Mouse (Mus musculus): ENCODE results near the gene Slc7a14. TPM values are rescaled to one million over a fixed set of nuclear protein-coding genes. Genes with fewer than 3 reads are reported as not detected.

Slc7a14 gene
- polyA plus RNA-seq, 1 experiment = 0.01 TPM

DNA sequence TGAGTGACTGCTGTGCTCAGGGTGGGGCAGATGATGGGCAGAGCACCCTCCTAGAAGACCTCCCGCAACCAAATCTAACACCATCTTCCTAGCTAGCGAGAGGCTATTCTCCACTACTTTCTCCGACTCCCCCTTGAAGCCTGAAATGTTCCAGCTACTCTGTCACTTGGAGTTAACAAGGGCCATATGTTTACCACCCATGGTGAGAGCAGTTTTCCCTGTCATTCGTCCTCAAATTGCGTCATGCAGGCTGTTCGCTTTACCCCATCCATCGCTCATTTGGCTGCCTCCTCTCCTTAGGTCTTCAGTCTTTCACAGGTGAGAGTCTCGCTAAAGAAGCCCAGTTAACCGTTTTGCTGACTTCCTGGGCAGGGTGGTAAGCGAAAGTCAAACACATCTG is 118.8 kb downstream of the Slc7a14 start:
- H3K79me2 ChIP-seq (ENCODE audit: control insufficient read depth, insufficient read depth) = no peaks in the 10 kb centered on the region
- no peak overlapping the region for H3K4me3 ChIP-seq (ENCODE audit: insufficient read depth, poor library complexity, severe bottlenecking)
- TF ChIP-seq FOSL1 (IDR thresholded peaks at IDR 0.05; ENCODE audit: insufficient read depth, low read length, poor library complexity, severe bottlenecking) (no peak), USF1 (IDR thresholded peaks at IDR 0.05; ENCODE audit: low read depth) (no peak), CEBPB (IDR thresholded peaks at IDR 0.05; ENCODE audit: low read depth) (no peak), MYOD1 (IDR thresholded peaks at IDR 0.05; ENCODE audit: control insufficient read depth, insufficient read length, low read depth) (no peak), CTCF (IDR thresholded peaks at IDR 0.05; ENCODE audit: control insufficient read depth, insufficient read depth, insufficient read length) (no peak), MAX (IDR thresholded peaks at IDR 0.05) (no peak), MYOG (IDR thresholded peaks at IDR 0.05; ENCODE audit: control insufficient read depth, extremely low read depth, insufficient read length) (no peak)
- no peak overlapping the region for H3ac ChIP-seq (ENCODE audit: control insufficient read depth, insufficient read length, low read depth)
- no peaks in the 10 kb centered on the region for H3K36me3 ChIP-seq (ENCODE audit: control insufficient read depth, insufficient read depth)
- peaks cover 3% of the 10 kb centered on the region for H3K27me3 ChIP-seq (ENCODE audit: control insufficient read depth, insufficient read depth, insufficient read length)
- H3K79me3 ChIP-seq (ENCODE audit: low read depth) = no peaks in the 10 kb centered on the region

GRCm38 (mm10) chr3:31190342-31190741 is 119.8 kb downstream of the Slc7a14 start:
- H3K4me3 ChIP-seq (ENCODE audit: insufficient read depth, poor library complexity, severe bottlenecking) = no peak overlapping the region
- no peaks in the 10 kb centered on the region for H3K36me3 ChIP-seq (ENCODE audit: control insufficient read depth, insufficient read depth)
- H3K79me2 ChIP-seq (ENCODE audit: control insufficient read depth, insufficient read depth) = no peaks in the 10 kb centered on the region
- no peak overlapping the region for H3ac ChIP-seq (ENCODE audit: control insufficient read depth, insufficient read length, low read depth)
- no peaks in the 10 kb centered on the region for H3K79me3 ChIP-seq (ENCODE audit: low read depth)
- TF ChIP-seq USF1 (IDR thresholded peaks at IDR 0.05; ENCODE audit: low read depth) (no peak), CTCF (IDR thresholded peaks at IDR 0.05; ENCODE audit: control insufficient read depth, insufficient read depth, insufficient read length) (no peak), MYOG (IDR thresholded peaks at IDR 0.05; ENCODE audit: control insufficient read depth, extremely low read depth, insufficient read length) (no peak), CEBPB (IDR thresholded peaks at IDR 0.05; ENCODE audit: low read depth) (no peak), FOSL1 (IDR thresholded peaks at IDR 0.05; ENCODE audit: insufficient read depth, low read length, poor library complexity, severe bottlenecking) (no peak), MYOD1 (IDR thresholded peaks at IDR 0.05; ENCODE audit: control insufficient read depth, insufficient read length, low read depth) (no peak), MAX (IDR thresholded peaks at IDR 0.05) (no peak)
- H3K27me3 ChIP-seq (ENCODE audit: control insufficient read depth, insufficient read depth, insufficient read length) = peaks cover 3% of the 10 kb centered on the region

GRCm38 (mm10) chr3:31166365-31166871 is 143.8 kb downstream of the Slc7a14 start:
- TF ChIP-seq MYOG (IDR thresholded peaks at IDR 0.05; ENCODE audit: control insufficient read depth, extremely low read depth, insufficient read length) (no peak), CTCF (IDR thresholded peaks at IDR 0.05; ENCODE audit: control insufficient read depth, insufficient read depth, insufficient read length) (no peak), FOSL1 (IDR thresholded peaks at IDR 0.05; ENCODE audit: insufficient read depth, low read length, poor library complexity, severe bottlenecking) (no peak), CEBPB (IDR thresholded peaks at IDR 0.05; ENCODE audit: low read depth) (no peak), MYOD1 (IDR thresholded peaks at IDR 0.05; ENCODE audit: control insufficient read depth, insufficient read length, low read depth) (no peak), USF1 (IDR thresholded peaks at IDR 0.05; ENCODE audit: low read depth) (no peak), MAX (IDR thresholded peaks at IDR 0.05) (no peak)
- Histone ChIP-seq H3K79me2 (ENCODE audit: control insufficient read depth, insufficient read depth) (no peaks in the 10 kb centered on the region), H3K27me3 (ENCODE audit: control insufficient read depth, insufficient read depth, insufficient read length) (peaks cover 17% of the 10 kb centered on the region), H3ac (ENCODE audit: control insufficient read depth, insufficient read length, low read depth) (no peak overlapping the region), H3K36me3 (ENCODE audit: control insufficient read depth, insufficient read depth) (no peaks in the 10 kb centered on the region), H3K79me3 (ENCODE audit: low read depth) (no peaks in the 10 kb centered on the region), H3K4me3 (ENCODE audit: insufficient read depth, poor library complexity, severe bottlenecking) (no peak overlapping the region)

- H3K27me3 ChIP-seq (ENCODE audit: control insufficient read depth, insufficient read depth, insufficient read length) = peaks cover 17% of the 10 kb centered on the region
- H3K36me3 ChIP-seq (ENCODE audit: control insufficient read depth, insufficient read depth) = no peaks in the 10 kb centered on the region
- no peaks in the 10 kb centered on the region for H3K79me3 ChIP-seq (ENCODE audit: low read depth)
- no peak overlapping the region for H3ac ChIP-seq (ENCODE audit: control insufficient read depth, insufficient read length, low read depth)
- no peaks in the 10 kb centered on the region for H3K79me2 ChIP-seq (ENCODE audit: control insufficient read depth, insufficient read depth)
- no peak for TF ChIP-seq MYOD1 (IDR thresholded peaks at IDR 0.05; ENCODE audit: control insufficient read depth, insufficient read length, low read depth)
- TF ChIP-seq USF1 (IDR thresholded peaks at IDR 0.05; ENCODE audit: low read depth) = no peak
- TF ChIP-seq MYOG (IDR thresholded peaks at IDR 0.05; ENCODE audit: control insufficient read depth, extremely low read depth, insufficient read length) = no peak
- no peak for TF ChIP-seq FOSL1 (IDR thresholded peaks at IDR 0.05; ENCODE audit: insufficient read depth, low read length, poor library complexity, severe bottlenecking)
- no peak for TF ChIP-seq CEBPB (IDR thresholded peaks at IDR 0.05; ENCODE audit: low read depth)
- TF ChIP-seq MAX (IDR thresholded peaks at IDR 0.05) = no peak
- H3K4me3 ChIP-seq (ENCODE audit: insufficient read depth, poor library complexity, severe bottlenecking) = no peak overlapping the region
Observed at GRCm38 (mm10) chr3:31165803-31166202, 144.4 kb downstream of the Slc7a14 start.

GRCm38 (mm10) chr3:31162860-31163259 is 147.3 kb downstream of the Slc7a14 start:
- Histone ChIP-seq H3K79me2 (ENCODE audit: control insufficient read depth, insufficient read depth) (no peaks in the 10 kb centered on the region), H3K79me3 (ENCODE audit: low read depth) (no peaks in the 10 kb centered on the region), H3K27me3 (ENCODE audit: control insufficient read depth, insufficient read depth, insufficient read length) (peaks cover 17% of the 10 kb centered on the region), H3K4me3 (ENCODE audit: insufficient read depth, poor library complexity, severe bottlenecking) (no peak overlapping the region), H3K36me3 (ENCODE audit: control insufficient read depth, insufficient read depth) (no peaks in the 10 kb centered on the region), H3ac (ENCODE audit: control insufficient read depth, insufficient read length, low read depth) (no peak overlapping the region)
- no peak for TF ChIP-seq MAX (IDR thresholded peaks at IDR 0.05)
- TF ChIP-seq USF1 (IDR thresholded peaks at IDR 0.05; ENCODE audit: low read depth) = no peak
- no peak for TF ChIP-seq MYOG (IDR thresholded peaks at IDR 0.05; ENCODE audit: control insufficient read depth, extremely low read depth, insufficient read length)
- TF ChIP-seq CTCF (IDR thresholded peaks at IDR 0.05; ENCODE audit: control insufficient read depth, insufficient read depth, insufficient read length) = no peak
- no peak for TF ChIP-seq CEBPB (IDR thresholded peaks at IDR 0.05; ENCODE audit: low read depth)
- no peak for TF ChIP-seq MYOD1 (IDR thresholded peaks at IDR 0.05; ENCODE audit: control insufficient read depth, insufficient read length, low read depth)
- TF ChIP-seq FOSL1 (IDR thresholded peaks at IDR 0.05; ENCODE audit: insufficient read depth, low read length, poor library complexity, severe bottlenecking) = no peak

- no peaks in the 10 kb centered on the region for H3K79me2 ChIP-seq (ENCODE audit: control insufficient read depth, insufficient read depth)
- H3K36me3 ChIP-seq (ENCODE audit: control insufficient read depth, insufficient read depth) = no peaks in the 10 kb centered on the region
- peaks cover 12% of the 10 kb centered on the region for H3K27me3 ChIP-seq (ENCODE audit: control insufficient read depth, insufficient read depth, insufficient read length)
- no peak for TF ChIP-seq MAX (IDR thresholded peaks at IDR 0.05)
- TF ChIP-seq USF1 (IDR thresholded peaks at IDR 0.05; ENCODE audit: low read depth) = no peak
- TF ChIP-seq MYOG (IDR thresholded peaks at IDR 0.05; ENCODE audit: control insufficient read depth, extremely low read depth, insufficient read length) = no peak
- TF ChIP-seq CTCF (IDR thresholded peaks at IDR 0.05; ENCODE audit: control insufficient read depth, insufficient read depth, insufficient read length) = no peak
- TF ChIP-seq FOSL1 (IDR thresholded peaks at IDR 0.05; ENCODE audit: insufficient read depth, low read length, poor library complexity, severe bottlenecking) = no peak
- no peak for TF ChIP-seq CEBPB (IDR thresholded peaks at IDR 0.05; ENCODE audit: low read depth)
- TF ChIP-seq MYOD1 (IDR thresholded peaks at IDR 0.05; ENCODE audit: control insufficient read depth, insufficient read length, low read depth) = no peak
- H3ac ChIP-seq (ENCODE audit: control insufficient read depth, insufficient read length, low read depth) = no peak overlapping the region
- no peaks in the 10 kb centered on the region for H3K79me3 ChIP-seq (ENCODE audit: low read depth)
- H3K4me3 ChIP-seq (ENCODE audit: insufficient read depth, poor library complexity, severe bottlenecking) = no peak overlapping the region
Observed at GRCm38 (mm10) chr3:31161336-31161735, 148.8 kb downstream of the Slc7a14 start.
